Mouse (Mus musculus) T-cell, adult 2 months (primary cell): ENCODE results near the gene Mdm2.
A peak's percentile ranks its signal among the peaks of the same experiment; 100 is the strongest.
"Not testable (repeated sequence)": the region's sequence is repeated elsewhere in the genome, so short reads cannot be mapped to it uniquely, and the experiment has no call there.

Source experiments
- DNase-seq: peaks from one replicate; pipeline ENCODE4 v3.0.0; 2022; ENCODE audit warnings: low spot score

Mdm2 gene

DNA sequence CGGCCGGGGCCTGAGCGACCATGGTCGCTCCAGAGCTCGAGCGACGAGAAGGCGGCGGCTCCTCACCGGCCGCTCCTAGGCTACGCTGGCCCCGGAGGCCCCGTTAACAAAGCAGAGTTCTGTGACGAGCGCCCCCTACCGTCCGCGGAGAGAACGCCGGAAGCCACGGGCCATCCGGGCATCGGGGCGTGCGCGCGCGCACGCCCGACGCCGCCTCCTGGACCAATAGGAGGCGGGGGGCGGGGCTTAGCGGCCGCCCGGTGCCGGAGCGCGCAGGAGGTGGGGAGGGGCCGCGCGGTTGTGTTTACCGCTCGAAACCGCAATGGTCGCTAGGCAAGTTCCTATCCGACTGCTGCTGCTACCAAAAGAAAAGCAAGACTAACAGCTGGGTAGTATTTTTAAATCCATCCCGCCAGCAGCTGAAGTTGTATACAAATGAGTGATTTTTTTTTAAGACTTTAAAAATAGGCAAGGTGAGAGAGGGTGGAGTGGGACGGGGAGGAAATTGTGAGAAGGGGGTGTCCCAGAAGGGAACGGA, at the start of gene Mdm2:
Mdm2 (minus strand) TSS at position 155 of the 538 bp plus-strand sequence.
- peak; percentile 95 for DNase-seq

DNA sequence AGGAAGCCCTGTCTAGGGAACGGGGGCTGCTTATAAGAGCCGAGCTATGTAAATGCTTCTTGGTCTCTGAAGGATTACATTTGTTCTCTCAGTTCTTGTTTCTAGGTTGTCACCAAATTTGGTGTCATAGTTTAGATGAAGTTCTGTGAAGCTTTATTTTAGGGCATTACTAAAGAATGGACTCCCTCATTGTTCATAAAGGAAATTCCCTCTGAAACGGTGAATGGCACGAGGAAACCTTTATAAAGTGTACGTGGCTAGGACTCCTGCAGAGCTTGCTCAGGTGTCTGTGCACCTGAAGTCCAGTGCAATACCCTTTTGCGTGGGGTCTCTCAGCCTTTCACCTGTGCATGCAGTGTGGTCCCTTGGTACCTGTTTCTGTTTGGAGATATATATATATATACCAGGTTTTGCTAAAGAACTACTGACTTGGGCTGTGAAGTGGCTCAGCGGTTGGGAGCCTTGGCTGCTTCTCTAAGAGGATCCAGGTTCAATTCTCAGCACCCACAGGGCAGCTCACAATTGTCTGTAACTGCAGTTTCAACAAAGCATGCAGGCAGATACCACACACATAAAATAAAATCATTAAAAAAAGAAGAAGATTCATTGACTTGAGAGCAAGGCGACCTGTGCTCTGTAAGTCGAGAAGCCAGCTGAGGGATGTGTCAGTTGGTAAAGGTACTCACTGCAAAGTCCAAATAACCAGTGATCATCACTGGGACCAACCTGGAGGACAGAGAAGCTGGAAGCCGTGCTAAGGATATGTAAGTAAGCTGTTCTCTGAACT, 49.5 kb upstream of the Mdm2 start:
- DNase-seq, result no peak

DNA sequence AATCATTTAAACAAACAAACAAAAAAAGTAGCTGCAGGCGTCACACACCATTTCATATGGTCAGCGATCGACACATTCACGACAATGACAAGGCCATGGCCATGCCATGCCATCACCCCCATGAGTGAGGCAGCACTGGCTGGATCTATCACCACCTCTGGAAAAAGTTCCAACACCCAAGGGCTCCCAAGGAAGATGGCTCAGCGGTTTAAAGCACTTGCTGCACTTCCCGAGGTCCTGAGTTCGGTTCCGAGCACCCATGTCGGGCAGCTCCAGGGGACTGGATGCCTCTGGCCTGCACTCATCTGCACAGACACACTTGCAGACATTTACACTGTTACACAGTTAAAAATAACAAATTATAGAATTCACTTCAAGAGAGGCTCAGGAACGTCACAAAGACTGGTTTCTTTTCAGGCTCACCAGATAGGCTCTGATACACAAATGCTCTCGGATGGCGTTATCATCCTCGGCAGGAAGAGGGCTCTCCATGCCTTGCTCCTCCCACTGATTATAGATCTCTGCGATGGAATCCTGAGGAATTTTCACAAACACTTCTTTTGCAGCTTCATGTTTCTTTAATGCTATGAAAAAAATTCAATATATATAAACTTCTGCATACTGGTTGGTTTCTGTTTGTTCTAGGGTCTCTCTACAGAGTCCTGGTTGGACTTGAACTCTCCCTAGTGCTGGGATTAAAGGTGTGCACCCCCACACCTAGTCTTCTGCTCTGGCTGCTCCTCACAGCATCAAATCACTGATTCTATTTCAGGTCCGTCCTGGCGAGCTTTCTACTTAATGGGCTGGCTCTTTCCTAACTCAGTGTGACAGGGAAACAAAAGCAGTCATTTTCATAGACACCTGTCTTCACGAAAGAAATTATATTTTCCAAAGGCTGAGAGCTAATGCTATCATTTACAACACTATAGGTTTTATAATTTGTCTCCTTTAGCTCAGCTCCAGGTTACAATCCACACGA, 48.5 kb upstream of the Mdm2 start:
- no peak for DNase-seq

DNA sequence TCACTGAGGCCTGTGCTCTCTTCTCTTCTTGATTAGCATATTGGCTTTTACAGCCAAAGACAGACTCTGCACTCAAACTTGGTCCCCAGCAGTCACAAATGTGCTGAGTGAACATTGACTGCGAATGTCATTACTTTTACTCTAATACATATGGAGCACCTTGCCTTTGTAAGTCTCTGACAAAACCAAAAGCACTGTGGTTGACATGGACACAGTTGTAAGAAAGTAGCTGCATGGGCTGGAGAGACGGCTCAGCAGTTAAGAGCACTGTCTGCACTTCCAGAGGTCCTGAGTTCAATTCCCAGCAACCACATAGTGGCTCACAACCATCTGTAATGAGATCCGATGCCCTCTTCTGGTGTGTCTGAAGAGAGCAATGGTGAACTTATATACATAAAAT, 47.8 kb upstream of the Mdm2 start:
- DNase-seq, result not testable (repeated sequence)

DNA sequence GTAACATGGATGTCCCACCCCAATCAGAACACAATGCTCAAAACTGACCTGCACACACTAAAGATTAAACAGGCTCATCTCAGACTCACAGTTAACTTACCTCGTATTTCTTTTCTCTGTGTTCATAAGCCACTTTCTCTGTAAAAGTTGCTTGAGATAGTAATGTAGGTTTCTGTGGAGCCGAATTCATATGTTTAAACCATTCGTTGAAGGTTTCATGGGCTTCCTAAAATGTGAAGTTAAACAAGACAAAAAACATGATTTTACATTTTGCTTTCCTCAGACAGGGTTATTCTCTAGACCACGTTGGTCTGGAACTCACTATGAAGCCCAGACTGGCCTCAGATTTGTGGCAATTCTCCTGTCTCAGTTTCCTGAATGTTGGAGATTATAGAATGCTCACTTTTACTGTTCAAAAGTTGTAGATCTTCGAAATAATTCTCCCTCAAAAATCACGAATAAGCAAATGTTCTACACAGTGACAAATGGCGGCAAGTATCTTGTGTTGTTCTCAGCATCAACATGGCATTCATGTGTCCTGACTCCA, 47.3 kb upstream of the Mdm2 start:
- DNase-seq, result no peak

DNA sequence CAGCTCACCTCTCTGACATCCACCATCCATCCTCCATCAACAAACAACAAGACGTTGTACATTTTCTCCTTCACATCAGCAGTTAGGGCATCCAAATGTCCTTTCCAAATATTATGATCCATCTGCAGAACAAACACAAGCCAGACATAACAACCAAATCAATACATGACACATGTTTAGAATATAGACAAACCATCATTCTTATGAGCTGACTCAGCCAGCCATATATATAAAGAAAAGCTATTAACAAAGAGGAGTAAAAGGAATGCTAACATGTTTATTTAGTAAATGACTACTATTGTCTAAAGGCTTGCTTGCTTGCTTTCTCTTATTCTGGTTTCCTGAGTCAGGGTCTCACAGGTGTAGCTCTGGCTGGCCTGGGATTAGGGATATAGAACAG, 46.7 kb upstream of the Mdm2 start:
- no peak for DNase-seq

DNA sequence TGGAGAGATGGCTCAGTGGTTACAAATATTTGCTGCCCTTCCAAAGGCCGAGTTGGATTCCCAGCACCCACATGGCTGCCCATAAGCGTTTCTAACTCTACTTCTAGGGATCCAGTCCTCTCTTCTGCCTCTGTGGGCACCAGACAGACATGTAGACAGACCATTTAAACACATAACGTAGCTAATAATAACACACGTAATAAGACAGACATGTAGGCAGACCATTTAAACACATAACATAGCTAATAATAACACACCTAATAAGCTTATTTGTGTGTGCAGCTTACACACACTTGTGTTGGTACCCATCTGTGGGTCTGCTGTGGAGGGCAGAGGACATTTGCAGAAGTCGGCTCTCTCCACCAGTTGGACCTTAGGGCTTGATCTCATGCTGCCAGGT, 46.2 kb upstream of the Mdm2 start:
- DNase-seq, result no peak

DNA sequence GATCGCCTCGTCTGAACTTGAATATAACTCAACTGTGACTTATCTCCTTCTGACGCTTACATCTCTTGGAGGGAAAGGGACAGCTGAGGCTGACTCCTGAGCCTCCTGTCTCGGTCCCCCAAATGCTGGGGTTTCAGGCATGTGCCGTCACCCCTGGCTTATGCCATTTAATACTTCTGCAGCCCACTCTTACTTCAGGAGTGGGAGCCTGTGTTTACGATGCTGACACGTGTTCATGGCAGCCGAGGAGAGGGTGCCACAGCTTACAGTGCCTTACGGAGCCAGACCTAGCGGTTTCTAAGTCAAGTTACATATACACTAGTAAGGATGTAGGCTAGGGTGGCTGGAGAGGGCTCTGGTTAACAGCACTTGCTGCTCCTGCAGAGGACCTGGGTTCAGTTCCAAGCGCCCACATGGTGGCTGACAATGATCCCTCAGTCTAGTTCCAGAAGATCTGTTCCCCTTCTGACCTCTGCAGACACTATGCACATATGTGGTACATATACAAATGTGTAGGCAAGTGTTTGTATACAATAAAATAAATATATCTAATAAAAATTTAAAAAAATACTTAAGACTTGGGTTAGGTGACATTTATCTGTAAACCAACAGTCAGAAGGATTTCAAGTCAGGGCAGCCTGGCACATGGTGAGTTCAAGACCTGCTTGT, 45.4 kb upstream of the Mdm2 start:
- no peak for DNase-seq

DNA sequence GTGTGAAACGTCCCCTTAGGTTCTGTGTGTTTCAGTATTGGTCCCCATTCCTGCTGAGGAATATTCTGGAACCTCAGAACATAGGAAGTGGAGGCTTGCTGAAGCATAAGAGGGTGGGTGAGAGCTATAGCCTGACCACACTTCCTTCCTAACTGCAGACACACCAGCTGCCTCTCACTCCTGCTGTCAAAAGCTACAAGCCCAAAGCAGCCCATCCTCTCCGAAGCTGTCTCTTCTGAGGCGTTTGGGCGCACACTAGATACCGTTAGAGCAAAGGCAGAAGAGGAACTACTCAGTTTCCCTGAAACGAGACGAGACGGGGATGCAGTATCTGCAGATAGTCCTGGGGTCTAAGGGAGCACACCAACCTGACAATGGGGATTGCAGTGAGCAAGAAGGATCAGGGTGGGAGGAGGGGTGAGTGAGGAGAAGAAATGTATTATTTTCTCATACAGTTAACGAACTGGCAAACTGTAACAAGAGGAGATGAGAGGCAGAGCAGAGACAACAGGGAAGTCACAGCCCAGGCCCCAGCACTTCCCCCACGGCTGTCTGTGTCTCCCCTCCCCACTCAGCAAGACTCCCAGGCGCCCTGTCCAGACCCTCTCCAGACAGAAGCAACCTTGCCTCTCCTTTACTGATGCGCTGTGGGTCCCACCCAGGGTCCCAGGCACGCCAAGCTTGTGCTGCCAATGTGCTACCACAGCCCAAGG, 44.7 kb upstream of the Mdm2 start:
- DNase-seq, result peak; percentile 11

DNA sequence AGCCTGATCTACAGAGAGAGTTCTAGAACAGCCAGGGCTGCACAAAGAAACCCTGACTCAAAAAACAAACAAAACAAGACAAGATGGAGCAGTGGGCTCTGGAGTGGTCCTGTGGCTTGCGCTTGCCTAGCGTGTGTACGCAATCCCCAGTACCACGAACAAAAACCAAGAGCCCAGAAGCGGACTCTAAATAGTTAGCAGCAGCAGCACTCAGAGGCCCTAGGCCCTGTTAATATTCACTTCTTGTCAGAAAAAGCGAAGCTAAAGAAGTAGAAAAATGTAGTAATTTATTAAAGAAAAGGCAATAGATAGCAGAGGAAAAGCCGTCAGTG, 44.0 kb upstream of the Mdm2 start:
- DNase-seq, result no peak

DNA sequence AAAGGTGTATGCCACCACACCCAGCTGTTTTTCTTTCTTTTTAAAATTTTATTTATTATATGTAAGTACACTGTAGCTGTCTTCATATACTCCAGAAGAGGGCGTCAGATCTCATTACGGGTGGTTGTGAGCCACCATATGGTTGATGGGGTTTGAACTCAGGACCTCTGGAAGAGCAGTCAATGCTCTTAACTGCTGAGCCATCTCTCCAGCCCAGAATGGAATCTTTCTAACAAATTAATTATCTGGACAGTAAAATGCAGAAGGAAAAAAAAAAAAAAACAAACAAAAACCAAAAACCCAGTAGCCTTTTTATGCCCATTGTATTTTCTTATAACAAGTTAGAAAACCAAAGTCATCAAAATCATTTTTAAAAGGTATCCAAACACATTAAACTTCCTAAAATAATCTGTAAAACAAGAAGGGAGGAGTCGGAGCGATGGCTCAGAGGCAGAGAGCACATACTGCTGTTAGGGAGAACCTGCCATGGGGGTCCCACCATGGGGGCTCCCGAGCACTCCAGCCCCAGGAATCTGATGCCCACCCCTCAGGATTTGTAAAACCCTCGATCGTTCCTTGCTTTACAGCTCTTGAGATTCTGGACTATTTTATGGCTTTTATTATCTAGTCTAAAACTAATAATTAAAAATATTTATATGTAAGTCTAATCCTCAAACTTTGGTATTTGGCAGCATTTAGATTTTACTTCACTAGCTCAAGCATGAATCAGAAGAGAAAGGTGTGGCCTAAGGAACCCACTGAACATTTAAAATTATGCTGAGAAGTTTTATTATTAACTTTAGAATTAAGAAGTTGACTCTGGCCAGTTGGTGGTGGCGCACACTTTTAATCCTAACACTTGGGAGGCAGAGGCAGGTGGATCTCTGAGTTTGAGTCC, 43.4 kb upstream of the Mdm2 start:
- DNase-seq, result no peak

DNA sequence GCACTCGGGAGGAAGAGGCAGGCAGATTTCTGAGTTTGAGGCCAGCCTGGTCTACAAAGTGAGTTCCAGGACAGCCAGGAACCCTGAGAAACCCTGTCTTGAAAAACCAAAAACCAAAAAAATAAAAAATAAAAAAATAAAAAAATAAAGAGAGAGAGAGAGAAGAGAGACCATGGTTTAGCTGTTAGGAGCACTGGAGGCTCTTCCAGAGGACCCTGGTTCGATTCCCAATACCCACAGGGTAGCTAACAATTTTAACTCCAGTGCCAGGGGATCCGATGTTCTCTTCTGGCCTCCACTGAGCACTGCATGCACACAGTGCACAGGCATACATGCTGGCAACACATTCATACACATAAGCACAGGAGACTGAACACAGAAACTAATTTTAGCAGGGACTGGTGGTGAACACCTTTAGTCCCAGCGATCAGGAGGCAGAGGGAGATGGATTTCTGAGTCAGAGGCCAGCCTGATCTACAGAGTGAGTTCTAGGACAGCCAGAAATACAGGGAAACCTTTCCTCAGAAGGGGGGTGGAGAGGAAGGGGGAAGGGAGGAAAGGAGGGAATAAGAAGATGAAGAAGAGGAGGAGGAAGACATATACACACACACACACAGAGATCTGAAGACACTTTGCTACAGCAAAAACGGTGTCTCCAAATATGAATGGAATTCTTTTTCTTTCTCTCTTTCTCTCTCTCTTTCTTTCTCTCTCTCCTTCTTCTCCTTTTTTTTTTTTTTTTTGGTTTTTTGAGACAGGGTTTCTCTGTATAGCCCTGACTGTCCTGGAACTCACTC, 42.5 kb upstream of the Mdm2 start:
- no peak for DNase-seq

DNA sequence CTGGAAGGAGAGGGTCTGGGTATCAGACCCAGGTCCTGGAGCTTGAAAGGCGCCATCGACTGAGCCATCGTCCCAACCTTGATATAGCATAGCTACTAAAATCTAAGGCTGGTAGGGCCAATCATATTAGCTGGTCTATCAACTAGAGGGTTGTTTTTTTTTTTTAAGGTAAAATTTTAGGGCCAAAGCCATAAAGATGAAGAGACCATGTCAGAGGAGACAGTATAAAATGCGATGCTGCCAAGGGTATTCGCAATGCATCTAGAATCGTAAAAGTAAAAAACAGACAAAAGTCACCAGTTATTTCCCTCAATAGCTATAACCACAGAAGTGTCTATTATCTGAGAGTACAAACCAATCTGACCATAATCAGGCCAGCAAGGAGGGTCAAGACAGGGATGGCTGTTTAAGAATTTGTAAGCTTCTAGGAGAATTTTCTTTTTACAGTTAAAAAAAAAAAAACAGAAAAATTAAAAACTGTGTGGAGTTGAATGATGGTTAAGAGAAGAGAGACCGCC, 41.8 kb upstream of the Mdm2 start:
- no peak for DNase-seq

DNA sequence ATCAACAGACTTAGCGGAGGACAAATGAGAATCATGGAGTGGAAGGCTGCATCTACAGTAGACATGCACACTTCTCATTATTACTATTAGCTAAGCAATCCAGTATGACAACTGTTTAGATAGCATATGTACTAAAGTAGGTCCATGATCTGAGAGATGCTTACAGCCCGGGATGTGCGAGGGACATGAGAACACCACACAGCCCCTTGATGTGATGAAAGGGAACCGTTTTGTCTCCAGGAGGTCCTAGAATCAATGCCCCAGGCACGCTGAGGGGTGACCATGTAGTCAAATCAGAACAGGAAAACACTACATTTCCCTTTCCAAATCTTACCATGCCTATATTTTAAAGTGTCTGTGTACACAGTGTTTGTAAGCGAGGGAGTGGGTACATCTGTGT, 41.2 kb upstream of the Mdm2 start:
- DNase-seq, result no peak

DNA sequence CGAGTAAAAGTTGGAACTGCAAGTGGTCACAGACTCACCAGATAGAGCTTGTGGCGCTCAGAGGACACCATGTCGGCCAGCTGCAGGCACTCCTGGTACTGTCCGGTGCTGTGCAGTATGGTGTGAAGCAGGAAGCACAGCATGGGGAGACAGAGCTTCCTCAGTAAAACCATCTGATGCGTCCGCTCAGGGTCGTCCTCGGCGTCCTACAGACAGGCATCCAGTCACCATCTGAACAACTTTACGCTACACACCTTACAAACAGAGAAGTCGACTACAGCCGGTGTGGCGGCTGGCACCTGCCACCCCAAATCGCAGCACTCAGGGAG, 40.7 kb upstream of the Mdm2 start:
- no peak for DNase-seq

DNA sequence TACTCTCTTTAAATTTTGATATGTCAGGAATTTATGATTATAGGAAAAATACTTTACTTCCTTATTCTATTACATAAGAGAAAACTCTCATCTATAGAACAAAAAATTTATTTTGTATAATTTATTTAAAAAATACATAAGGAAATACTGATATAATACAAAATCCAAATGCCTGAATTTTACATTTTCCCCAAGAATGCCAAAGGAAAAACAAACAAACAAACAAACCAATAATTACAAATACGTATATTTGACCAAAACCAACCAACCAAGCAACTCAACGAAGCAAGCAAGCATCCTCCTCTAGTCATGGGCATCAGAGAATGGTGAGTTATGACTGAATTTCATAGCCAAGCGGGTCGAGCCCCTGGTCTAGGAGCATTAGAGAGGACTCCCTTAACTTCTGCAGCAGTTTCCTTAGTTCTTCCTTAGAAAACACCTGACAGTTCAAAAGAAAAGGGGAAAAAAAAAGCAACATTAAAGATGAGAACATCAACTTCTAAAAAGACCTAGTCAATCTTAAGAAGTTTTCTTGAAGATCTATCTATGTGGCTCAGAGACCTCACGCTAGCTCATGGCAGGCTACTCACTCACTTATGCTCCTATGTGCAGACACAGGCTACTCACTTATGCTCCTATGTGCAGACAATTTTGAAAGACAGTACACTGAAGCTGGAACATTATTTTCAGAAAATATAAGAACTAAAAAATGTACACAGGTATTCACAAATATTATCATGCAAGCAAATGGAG, 40.1 kb upstream of the Mdm2 start:
- DNase-seq, result no peak

DNA sequence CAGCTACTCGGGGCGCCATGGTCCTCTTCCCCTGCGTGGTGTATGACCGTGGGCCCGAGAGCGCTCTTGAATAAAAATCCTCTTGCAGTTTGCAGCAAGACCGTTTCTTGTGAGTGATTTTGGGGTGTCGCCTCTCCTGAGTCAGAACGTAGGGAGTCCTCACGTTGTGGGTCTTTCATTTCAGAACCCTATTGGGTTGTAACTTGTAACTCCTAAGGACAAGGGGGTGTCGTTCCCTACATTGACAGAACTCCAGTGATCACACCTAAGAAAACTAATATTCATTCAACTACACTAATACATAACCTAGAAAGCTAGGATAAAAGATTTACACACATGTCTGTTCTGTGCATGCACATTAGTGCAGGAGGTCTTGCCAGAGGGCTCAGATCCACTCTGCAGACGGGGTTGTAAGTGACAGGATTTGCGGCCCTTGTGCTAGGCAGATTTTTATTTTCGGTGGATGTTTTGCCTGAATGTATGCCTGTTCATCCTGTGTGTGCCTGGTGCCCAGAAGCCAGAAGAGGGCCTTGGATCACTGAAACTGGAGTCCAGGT, 39.3 kb upstream of the Mdm2 start:
- DNase-seq, result no peak

DNA sequence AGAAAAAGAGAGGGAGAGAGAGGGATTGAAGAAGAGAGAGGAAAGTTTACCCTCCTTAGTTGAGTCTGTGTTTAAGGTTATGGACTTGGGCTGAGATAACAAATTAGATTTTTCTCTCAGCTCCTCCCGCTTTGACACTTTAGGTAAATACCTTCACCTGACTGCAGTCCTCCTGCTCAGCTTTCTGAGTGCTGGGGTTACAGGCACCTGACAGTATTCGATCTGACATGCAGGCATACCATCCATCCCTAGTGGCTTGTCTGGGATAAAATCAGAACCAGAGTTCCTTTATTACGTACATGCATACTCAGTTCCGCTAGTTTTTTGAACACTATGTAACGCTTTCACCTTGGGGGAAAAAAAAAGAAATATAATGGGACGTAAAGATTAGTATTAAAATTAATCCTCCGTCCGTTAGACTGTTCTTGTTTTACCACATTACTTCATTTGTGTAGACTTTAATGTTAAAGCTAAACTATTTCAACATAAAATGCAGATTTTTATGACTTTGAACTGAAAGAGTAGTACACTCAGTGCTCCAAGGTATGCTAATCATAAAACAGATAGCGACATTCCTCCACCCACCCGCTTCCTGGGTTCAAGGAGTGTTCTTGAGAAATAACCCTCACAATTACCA, 38.6 kb upstream of the Mdm2 start:
- no peak for DNase-seq
